Mouse (Mus musculus) midbrain, embryonic 10.5 days (tissue): ENCODE measurements around the gene Dlgap4. TPM values are rescaled to one million over a fixed set of nuclear protein-coding genes. Genes with fewer than 3 reads are reported as not detected.

Experiments
- DNase-seq: peaks from one replicate; pipeline ENCODE4 v3.0.0-alpha.2; 2017; ENCODE audit warnings: low spot score
- H3K27ac ChIP-seq: fragments of 300-500 bp; sonication (generic); replicated peaks from 2 replicates; pipeline ENCODE4 v1.5.1; 2016; ENCODE audit warnings: mild to moderate bottlenecking
- H3K27me3 ChIP-seq: fragments of 300-500 bp; sonication (generic); 2 replicates; pipeline ENCODE4 v1.6.1; 2016; ENCODE audit warnings: low read depth, mild to moderate bottlenecking; ENCODE audit not compliant: poor library complexity, severe bottlenecking
- H3K36me3 ChIP-seq: fragments of 300-500 bp; sonication (generic); 2 replicates; pipeline ENCODE4 v1.6.1; 2016; ENCODE audit warnings: mild to moderate bottlenecking, moderate library complexity
- H3K4me1 ChIP-seq: fragments of 300-500 bp; sonication (generic); 2 replicates; pipeline ENCODE4 v1.6.1; 2016
- H3K4me3 ChIP-seq: fragments of 300-500 bp; sonication (generic); 2 replicates; pipeline ENCODE4 v1.5.1; 2016; ENCODE audit warnings: mild to moderate bottlenecking, moderate library complexity
- H3K9me3 ChIP-seq: fragments of 300-500 bp; sonication (generic); replicated peaks from 2 replicates; pipeline ENCODE4 v1.6.1; 2016; ENCODE audit warnings: mild to moderate bottlenecking
- WGBS: fragments of 180-500 bp; shearing (Covaris S2); methylation state at CpG from one replicate; pipeline ENCODE4 v1.1.7; 2016; 5-methylcytosine and 5-hydroxymethylcytosine counted together
- polyA plus RNA-seq: library from polyadenylated mRNA; unstranded; fragments of >200 nt; fragmentation: Nextera tagmentation; extraction: Ambion mirVana; gene quantifications from 2 replicates; pipeline ENCODE4 v1.2.1, GENCODE M21; 2016

Gene Dlgap4
- polyA plus RNA-seq, result 128 and 146 TPM in 2 replicates

DNA sequence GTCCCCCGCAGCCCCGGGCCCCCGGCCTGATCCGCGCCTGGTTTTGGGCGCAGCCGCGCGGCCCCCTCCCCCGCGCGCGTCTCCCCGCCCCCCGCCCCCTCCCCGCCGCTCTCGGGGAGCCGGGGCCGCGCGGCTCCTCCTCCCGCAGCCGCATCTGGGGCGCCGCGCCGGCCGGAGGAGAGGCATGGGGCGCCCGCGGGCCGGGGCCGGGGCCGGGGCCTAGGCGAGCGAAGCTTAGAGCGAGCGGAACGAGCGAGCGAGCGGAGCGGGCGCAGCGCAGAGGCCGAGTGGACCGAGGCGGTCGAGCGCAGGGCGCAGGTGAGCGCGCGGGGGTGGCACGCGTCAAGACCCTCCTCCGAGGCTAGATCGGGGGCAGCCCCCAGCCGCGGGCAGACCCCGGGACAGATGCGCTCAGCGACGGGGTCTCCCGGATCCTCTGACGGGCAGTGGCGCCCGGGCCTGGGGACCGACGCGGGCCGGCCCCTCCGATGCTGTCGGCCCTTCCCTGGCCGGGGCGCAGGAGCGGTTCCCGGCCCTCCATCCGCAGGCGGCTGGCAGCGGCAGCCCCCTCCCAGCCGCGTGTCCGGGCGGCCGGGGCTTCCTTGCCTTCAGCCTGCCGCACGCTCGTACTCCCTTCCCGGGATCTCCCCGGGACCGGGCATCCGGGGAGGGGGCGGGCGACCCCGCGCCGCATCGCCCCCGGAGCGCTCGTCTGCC, at the start of gene Dlgap4:
TSS of gene Dlgap4 (plus strand) at position 165 of the 717 bp plus-strand sequence.
- no peaks in the 10 kb centered on the region for H3K36me3 ChIP-seq
- peak within 1 kb of the TSS; percentile 73 for H3K4me3 ChIP-seq
- no peaks in the 10 kb centered on the region for H3K9me3 ChIP-seq
- under 1% methylated on average over 83 of the region's 103 CpGs for WGBS
- peak within 1 kb of the TSS; percentile 78 for H3K27ac ChIP-seq
- peaks cover 36% of the 10 kb centered on the region for H3K4me1 ChIP-seq
- peak; percentile 63 for DNase-seq
- peaks cover 79% of the 10 kb centered on the region for H3K27me3 ChIP-seq

DNA sequence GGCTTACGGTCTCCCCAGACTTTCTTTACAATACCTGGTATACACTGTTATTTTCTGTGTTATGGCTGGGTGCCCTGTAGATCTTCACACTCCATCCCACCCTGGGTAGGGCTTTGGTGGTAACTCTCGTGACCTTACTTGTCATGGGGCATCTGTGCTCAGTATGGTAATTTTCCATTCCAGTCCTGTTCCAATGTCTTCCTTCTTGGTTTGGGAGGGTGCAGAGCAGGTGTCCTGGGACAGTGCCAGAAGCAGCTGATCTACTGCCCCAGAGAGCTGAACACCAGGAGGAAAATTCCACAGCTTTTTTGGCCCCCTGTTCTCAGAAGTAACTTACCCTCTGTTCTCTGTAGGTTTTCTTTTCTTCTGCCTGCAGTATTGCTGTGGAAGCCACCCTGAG, 47.0 kb upstream of the Dlgap4 start:
- peaks cover 59% of the 10 kb centered on the region for H3K36me3 ChIP-seq
- WGBS, result 95% methylated on average over 2 of the region's 2 CpGs
- no peaks in the 10 kb centered on the region for H3K27me3 ChIP-seq

DNA sequence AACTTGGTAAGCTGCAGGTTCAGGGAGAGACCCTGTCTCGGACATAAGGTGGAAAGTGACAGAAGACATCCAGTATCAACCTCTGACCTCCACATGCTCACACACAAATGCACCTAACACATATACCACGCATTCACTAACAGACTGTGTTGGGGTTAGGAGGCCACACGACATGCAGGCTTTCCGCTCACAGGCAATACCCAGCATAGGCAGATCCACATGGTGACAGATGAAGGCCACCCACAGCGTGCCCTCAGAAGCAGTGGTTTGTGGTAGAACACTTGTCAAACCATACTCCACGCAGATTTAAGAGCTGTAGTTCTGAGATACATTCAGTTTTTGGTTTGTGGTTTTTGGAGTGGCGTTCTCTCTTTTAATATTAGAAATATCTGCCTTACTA, 44.9 kb upstream of the Dlgap4 start:
- no peaks in the 10 kb centered on the region for H3K4me1 ChIP-seq
- no peaks in the 10 kb centered on the region for H3K9me3 ChIP-seq
- no peak for DNase-seq
- H3K27me3 ChIP-seq, result no peaks in the 10 kb centered on the region
- peaks cover 50% of the 10 kb centered on the region for H3K36me3 ChIP-seq
- no peak overlapping the region for H3K27ac ChIP-seq
- H3K4me3 ChIP-seq, result no peak overlapping the region
- WGBS, result 90% methylated on average over 7 of the region's 7 CpGs

More for the DNA sequence above, 47.0 kb upstream of the Dlgap4 start:
- Histone ChIP-seq H3K4me1 (no peaks in the 10 kb centered on the region), H3K9me3 (no peaks in the 10 kb centered on the region), H3K4me3 (no peak overlapping the region), H3K27ac (no peak overlapping the region)
- no peak for DNase-seq

DNA sequence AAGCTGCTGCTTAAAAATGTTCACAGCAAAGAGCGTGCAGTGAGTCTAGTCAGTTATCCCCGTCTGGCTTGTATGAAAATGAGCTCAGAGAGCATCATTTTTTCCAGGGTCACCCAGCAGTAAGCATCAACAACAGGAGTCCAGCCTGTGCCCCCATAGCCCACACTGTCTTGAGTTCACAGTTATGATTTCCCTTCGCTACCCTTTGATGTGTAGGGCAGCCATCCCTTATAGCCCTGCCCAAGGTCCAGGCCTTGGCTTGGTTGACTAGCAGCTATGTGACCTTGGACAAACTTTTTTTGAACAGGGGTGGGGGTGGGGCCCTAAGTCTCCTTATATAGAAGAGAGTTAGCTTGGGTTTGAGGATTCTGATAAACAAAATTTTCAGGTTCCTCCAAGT, 44.2 kb upstream of the Dlgap4 start:
- Histone ChIP-seq H3K4me1 (no peaks in the 10 kb centered on the region), H3K36me3 (peaks cover 44% of the 10 kb centered on the region), H3K27ac (no peak overlapping the region), H3K27me3 (no peaks in the 10 kb centered on the region), H3K4me3 (no peak overlapping the region), H3K9me3 (no peaks in the 10 kb centered on the region)
- DNase-seq, result no peak
- WGBS, result 91% methylated on average over 3 of the region's 3 CpGs

DNA sequence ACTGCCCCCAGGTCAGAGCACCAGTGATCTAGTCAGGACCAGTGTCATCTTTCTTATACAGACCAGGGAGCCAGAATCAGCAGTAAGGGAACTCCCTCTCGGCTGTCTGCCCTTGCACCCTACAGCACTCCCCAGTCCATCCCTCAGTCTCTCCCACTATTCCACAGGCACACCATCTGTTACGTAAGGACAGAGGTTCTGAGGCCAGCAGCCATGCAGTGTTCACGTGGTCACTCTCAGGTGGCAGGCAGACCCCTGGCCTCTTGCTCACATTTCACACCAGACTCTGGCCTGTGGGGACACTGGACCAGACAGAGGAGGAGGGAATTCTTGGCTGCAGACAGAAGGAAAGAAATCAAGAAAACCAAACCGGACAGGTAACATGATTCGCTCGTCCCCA, 42.0 kb upstream of the Dlgap4 start:
- Histone ChIP-seq H3K4me3 (no peak overlapping the region), H3K27me3 (no peaks in the 10 kb centered on the region), H3K9me3 (no peaks in the 10 kb centered on the region), H3K36me3 (peaks cover 28% of the 10 kb centered on the region), H3K27ac (no peak overlapping the region), H3K4me1 (no peaks in the 10 kb centered on the region)
- 79% methylated on average over 6 of the region's 6 CpGs for WGBS
- DNase-seq, result no peak

DNA sequence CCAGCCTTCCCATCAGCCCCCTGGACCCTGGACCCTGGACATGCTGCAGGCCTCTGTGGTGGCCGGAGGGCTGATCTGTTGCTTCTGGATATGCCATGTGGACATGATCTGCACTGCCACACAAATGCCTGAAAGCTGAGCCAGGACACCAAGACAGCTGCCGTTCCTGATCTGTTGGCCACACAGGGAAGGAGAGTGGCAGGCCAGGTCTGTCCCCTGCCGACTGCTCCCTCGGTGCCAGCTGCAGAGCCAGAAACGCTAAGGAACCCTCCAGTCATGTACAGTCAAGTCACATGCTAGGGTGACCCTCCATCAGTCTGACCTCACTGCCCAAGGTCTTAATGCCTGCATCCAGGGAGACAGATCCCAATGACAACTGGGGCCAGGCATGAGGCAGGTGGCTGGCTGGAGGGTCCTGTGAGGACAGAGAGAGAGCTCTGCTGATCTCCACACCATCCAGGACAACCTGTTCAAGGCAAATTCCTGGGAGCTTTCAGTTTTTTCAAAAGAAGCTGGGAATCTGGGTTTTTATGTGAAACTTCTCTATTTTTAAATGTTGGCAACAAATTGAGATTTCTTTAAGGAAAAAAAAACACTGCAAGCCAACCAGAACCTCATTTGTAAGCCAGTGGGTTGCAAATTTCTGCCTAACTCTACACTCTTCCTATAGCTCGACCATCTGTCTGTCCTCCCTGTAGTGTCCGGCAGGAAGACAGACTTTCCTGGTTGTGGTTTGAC, 36.5 kb upstream of the Dlgap4 start:
- no peaks in the 10 kb centered on the region for H3K36me3 ChIP-seq
- no peaks in the 10 kb centered on the region; the same call in 1 of the 2 replicates for H3K4me1 ChIP-seq
- H3K9me3 ChIP-seq, result no peaks in the 10 kb centered on the region
- WGBS, result 78% methylated on average over 7 of the region's 7 CpGs
- no peak overlapping the region; the same call in 1 of the 2 replicates for H3K27ac ChIP-seq
- H3K4me3 ChIP-seq, result no peak overlapping the region
- DNase-seq, result no peak
- no peaks in the 10 kb centered on the region for H3K27me3 ChIP-seq

DNA sequence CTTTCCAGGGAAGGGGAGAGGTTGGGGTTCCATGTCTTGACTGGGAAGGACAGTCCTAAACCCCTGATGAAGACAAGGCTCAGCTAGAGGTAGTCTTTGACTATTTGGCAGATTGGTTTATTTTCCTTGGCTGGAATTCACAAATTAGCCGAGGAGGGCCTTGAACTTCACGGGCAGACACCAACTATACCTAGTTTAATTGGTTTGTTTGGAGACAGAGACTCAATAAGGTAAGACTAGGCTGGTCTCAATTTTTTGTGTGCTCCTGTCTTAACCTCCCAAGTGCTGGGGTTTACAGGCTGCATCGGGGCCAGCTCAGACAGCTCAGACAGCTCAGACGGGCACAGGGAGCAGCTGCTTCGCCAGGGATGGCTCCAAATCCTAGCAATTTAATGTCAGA, 33.0 kb upstream of the Dlgap4 start:
- peaks cover 13% of the 10 kb centered on the region for H3K4me1 ChIP-seq
- no peak overlapping the region for H3K4me3 ChIP-seq
- no peaks in the 10 kb centered on the region for H3K9me3 ChIP-seq
- no peak overlapping the region for H3K27ac ChIP-seq
- H3K36me3 ChIP-seq, result no peaks in the 10 kb centered on the region
- whole genome bisulfite sequencing, result 80% methylated on average over 5 of the region's 5 CpGs
- H3K27me3 ChIP-seq, result peaks cover 6% of the 10 kb centered on the region; the same call in 1 of the 2 replicates
- DNase-seq, result no peak

DNA sequence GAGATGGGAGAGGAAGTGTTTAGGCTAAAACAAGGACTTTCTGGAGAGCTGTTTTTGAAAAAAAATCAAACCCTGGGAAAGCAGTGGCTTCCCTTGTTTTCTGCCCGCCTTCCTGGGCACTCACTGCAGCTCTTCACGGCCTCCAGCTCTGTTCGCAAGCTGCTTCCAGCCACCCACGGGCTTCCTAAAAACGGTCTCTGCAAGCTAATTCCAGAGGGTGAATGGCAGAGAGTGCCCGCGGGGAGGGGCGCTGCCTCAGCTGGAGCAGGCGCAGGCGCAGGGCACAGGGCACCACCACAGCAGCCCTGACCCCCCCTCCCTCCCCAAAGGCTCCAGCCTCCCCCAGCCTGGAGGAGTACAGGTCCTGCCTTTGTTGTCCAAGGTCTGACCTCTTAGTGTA, 32.3 kb upstream of the Dlgap4 start:
- peaks cover 6% of the 10 kb centered on the region; the same call in 1 of the 2 replicates for H3K27me3 ChIP-seq
- WGBS, result 75% methylated on average over 10 of the region's 10 CpGs
- H3K36me3 ChIP-seq, result no peaks in the 10 kb centered on the region
- no peak for DNase-seq
- no peak overlapping the region for H3K4me3 ChIP-seq
- H3K27ac ChIP-seq, result no peak overlapping the region
- no peaks in the 10 kb centered on the region for H3K9me3 ChIP-seq
- peaks cover 17% of the 10 kb centered on the region for H3K4me1 ChIP-seq

DNA sequence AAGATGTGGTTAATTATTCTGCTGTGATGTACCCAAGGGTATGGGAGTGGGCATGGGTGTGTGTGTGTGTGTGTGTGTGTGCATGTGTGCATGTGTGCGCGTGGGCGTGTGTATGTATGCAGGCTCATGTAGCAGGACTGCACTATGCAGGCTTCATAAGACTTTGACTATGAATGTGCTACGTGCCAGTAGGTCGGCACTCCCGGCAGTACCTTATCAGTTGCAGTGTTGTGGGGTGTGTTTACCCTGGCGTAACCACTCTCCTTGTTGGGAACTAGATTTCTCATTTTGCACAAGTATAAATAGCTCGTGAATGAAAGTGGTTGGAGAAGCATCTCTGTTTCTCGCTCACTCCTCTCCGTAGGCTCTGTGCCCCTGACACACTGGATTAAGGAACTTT, 30.6 kb upstream of the Dlgap4 start:
- no peaks in the 10 kb centered on the region for H3K36me3 ChIP-seq
- H3K4me1 ChIP-seq, result peaks cover 17% of the 10 kb centered on the region
- H3K27me3 ChIP-seq, result peaks cover 6% of the 10 kb centered on the region; the same call in 1 of the 2 replicates
- WGBS, result 92% methylated on average over 10 of the region's 10 CpGs
- no peak overlapping the region for H3K27ac ChIP-seq
- DNase-seq, result no peak
- H3K9me3 ChIP-seq, result no peaks in the 10 kb centered on the region
- no peak overlapping the region for H3K4me3 ChIP-seq

DNA sequence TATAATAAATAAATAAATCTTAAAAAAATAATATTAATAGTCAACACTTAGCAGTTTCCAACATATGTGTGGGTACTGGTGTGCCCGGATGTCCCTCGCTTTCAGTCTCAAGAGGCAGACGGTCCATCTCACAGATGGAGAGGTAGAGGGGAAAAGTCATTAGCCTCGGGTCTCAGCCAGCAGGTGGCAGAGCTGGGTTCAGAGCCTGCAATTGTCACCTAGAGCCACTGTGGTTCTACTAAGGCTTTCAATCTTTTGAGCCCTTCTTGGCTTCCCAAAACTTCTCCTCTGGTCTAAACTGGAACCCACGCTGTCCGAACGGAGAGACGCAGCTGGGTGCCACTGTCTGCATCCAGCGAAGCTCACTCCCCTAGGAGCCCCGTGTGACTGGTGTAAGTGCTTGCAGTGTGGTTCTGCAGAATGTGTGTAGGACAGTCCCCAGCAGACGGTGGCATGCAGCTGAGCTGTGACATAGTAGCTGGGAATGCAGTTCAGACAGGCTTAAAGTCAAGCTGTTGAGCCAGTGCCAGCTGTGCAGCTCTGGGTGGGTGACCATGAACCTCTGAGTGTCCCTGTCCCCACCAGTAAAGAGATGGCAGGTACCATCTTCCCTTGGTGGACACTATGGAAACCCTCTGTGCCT, 29.2 kb upstream of the Dlgap4 start:
- WGBS, result 61% methylated on average over 11 of the region's 11 CpGs
- Histone ChIP-seq H3K27me3 (peaks cover 6% of the 10 kb centered on the region; the same call in 1 of the 2 replicates), H3K9me3 (no peaks in the 10 kb centered on the region), H3K36me3 (no peaks in the 10 kb centered on the region), H3K4me3 (no peak overlapping the region), H3K4me1 (peaks cover 17% of the 10 kb centered on the region), H3K27ac (0 out of 2 replicates have a peak overlapping the region, but pooled peaks have one; percentile 46)
- DNase-seq, result no peak

DNA sequence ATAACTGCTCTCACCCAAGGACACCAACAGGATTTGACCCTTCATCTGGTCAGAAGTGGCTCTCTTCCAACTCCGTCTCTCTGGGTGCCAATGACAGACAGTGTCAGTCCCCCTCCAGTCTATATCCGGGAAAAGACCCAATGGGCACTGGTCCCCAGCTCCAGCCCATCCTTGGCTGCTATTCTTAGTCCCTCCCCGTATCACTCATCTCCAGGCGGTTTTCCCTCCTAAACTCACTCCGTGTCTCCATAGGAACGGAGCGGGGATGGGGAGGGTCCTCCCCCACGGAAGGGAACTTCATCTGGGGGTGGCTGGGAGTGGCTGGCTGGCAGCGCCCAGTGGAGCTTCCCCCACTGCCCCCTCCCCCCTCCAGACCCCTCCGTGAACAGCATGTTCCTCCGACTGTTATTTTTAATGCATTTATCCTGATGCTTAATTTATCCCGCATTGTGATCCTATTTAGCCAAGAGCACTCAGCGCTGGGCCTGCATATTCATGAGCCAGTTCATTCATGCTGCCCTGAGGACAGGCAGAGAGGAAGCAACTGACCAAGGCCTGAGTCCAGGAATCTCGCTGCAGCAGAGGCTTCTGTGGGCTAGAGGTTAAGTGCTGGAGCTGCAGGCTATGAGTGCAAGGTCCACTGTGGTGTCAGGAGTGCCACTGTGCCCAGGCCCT, 28.6 kb upstream of the Dlgap4 start:
- no peaks in the 10 kb centered on the region for H3K9me3 ChIP-seq
- peak overlapping the region; percentile 35; the same call in 1 of the 2 replicates for H3K4me3 ChIP-seq
- 48% methylated on average over 14 of the region's 14 CpGs for WGBS
- H3K27ac ChIP-seq, result 0 out of 2 replicates have a peak overlapping the region, but pooled peaks have one; percentile 46
- H3K4me1 ChIP-seq, result peaks cover 17% of the 10 kb centered on the region
- no peak for DNase-seq
- H3K36me3 ChIP-seq, result no peaks in the 10 kb centered on the region
- peaks cover 6% of the 10 kb centered on the region; the same call in 1 of the 2 replicates for H3K27me3 ChIP-seq

DNA sequence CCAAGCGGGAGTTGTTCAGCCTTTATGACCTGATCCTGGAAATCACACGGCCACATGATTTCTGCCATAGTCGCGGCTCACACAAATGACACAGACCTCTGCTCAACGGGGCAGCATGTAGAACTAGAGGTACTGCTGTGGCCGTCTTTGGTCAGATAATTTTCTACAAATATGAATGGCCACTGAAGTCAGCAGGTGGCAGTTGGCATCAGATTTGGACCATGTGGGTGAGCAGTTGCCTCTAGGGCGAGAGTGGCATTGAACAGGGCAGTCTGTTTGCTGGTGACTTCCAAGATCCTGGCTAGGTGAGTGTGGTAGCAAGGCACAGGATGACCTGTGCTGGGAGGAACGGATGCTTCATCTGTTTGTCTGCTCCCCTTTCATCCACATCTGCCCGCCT, 24.0 kb upstream of the Dlgap4 start:
- WGBS, result 96% methylated on average over 9 of the region's 9 CpGs
- no peak overlapping the region for H3K27ac ChIP-seq

More for the DNA sequence above, 24.0 kb upstream of the Dlgap4 start:
- Histone ChIP-seq H3K27me3 (no peaks in the 10 kb centered on the region), H3K36me3 (no peaks in the 10 kb centered on the region), H3K4me3 (no peak overlapping the region), H3K4me1 (peaks cover 14% of the 10 kb centered on the region), H3K9me3 (no peaks in the 10 kb centered on the region)
- no peak for DNase-seq
